ENCODE assay signal across 14 mouse cellular contexts in genomic region chr3:50652265-50652664, GRCm38 (mm10).
DNase-seq lines count a peak whose midpoint lies in the region.
"Had no signal": no experiment of that assay in that cellular context is flagged by ENCODE, and none has a peak within 500 bp of the region (broad histone marks: within the 10 kb centered on the region; RNA-seq: fewer than 3 reads in every experiment).

No protein-coding gene starts in this region.

- intact Hi-C loops in left cerebral cortex, postnatal 10 days (cut with DNase I): no loop called here
- intact Hi-C loops in heart, postnatal 36 days (cut with DNase I): no loop called here

- peak; percentile 7 for DNase-seq in left cerebral cortex, adult 11 months (ENCODE audit: low spot score)
- no peak for DNase-seq in left cerebral cortex, postnatal 10 days (ENCODE audit: extremely low spot score in 1 of 2, low spot score in 2 of 2)
- DNase-seq in brain, adult 2 months (ENCODE audit: low read depth, low spot score): peak; percentile 42
- DNase-seq in telencephalon, adult 2 months (ENCODE audit: low read depth, low spot score): peak; percentile 28
- DNase-seq in heart, postnatal 36 days: no peak
- DNase-seq: adrenal gland, adult 2 months; adrenal gland, postnatal 10 days; adrenal gland, postnatal 25 days; cerebellum, adult 11-12 months; cerebellum, adult 2 months; cerebellum, adult 9-10 months; cerebellum, postnatal 10 days; cerebellum, postnatal 36 days; embryo, embryonic 11 days had no signal

Comparison
In these comparisons a context has a peak if more than half of its experiments do, and no peak if none do; other contexts are left out.
1. DNase-seq: peak in left cerebral cortex, adult 11 months (single experiment), brain, adult 2 months (single experiment) and telencephalon, adult 2 months (single experiment); none in left cerebral cortex, postnatal 10 days (0 of 2) and heart, postnatal 36 days (0 of 2).